Mouse (Mus musculus) G1E (cell line): ENCODE data around the gene Pip5k1c. TPM values are rescaled to one million over a fixed set of nuclear protein-coding genes. Genes with fewer than 3 reads are reported as not detected.

Experiments
- ATAC-seq: 2 replicates; pipeline ENCODE4 v1.8.0; 2016; ENCODE audit warnings: mild to moderate bottlenecking; ENCODE audit not compliant: insufficient number of reproducible peaks, poor library complexity, low FRiP score, severe bottlenecking; ENCODE audit errors: extremely low read depth
- DNase-seq: peaks from one replicate; pipeline ENCODE4 v3.0.0; 2012; ENCODE audit warnings: low spot score
- H3K27me3 ChIP-seq: 2 replicates; pipeline ENCODE4 v1.6.1; 2012; ENCODE audit warnings: mild to moderate bottlenecking, low read length, inconsistent platforms; ENCODE audit not compliant: insufficient read depth
- H3K36me3 ChIP-seq: replicated peaks from 2 replicates; pipeline ENCODE3; 2012; ENCODE audit warnings: mild to moderate bottlenecking, inconsistent platforms
- H3K4me1 ChIP-seq: 2 replicates; pipeline ENCODE4 v1.6.1; 2012; ENCODE audit warnings: low read depth, low read length, inconsistent platforms, mixed read lengths; ENCODE audit not compliant: insufficient read depth
- H3K4me3 ChIP-seq: 2 replicates; pipeline ENCODE4 v1.5.1; 2012; ENCODE audit warnings: low read depth, mild to moderate bottlenecking, inconsistent platforms, low read length, moderate library complexity, mixed read lengths
- H3K9me3 ChIP-seq: replicated peaks from 2 replicates; pipeline ENCODE4 v1.6.1; 2012; ENCODE audit warnings: inconsistent platforms
- CTCF ChIP-seq: IDR thresholded peaks from 2 replicates; pipeline ENCODE4 v1.5.1; 2012; ENCODE audit warnings: low read depth, low read length, inconsistent platforms, mixed read lengths
- GATA1 ChIP-seq: IDR thresholded peaks from 2 replicates; pipeline ENCODE4 v1.6.1; 2012; ENCODE audit warnings: borderline replicate concordance, low read length, inconsistent platforms, mixed read lengths
- GATA2 ChIP-seq: IDR thresholded peaks from 2 replicates; pipeline ENCODE4 v1.6.1; 2012; ENCODE audit warnings: low read depth, low read length, inconsistent platforms, borderline replicate concordance
- POLR2AphosphoS5 ChIP-seq: IDR thresholded peaks from 2 replicates; pipeline ENCODE4 v1.6.1; 2012; ENCODE audit warnings: low read depth, low read length, inconsistent platforms; ENCODE audit not compliant: insufficient replicate concordance
- TAL1 ChIP-seq: conservative IDR thresholded peaks from 2 replicates; pipeline ENCODE4 v1.6.1; 2012; ENCODE audit warnings: low read depth, low read length, inconsistent platforms, mixed read lengths
- polyA plus RNA-seq: library from polyadenylated mRNA; stranded (reverse); fragments of >175 nt; gene quantifications from 2 replicates; pipeline ENCODE4 v1.2.3, GENCODE M21; 2012
- total RNA-seq, 2 experiments: library from RNA; stranded (forward) in 1 of 2; stranded (reverse) in 1 of 2; fragments of 200-1000 nt in 1 of 2; fragments of >200 nt in 1 of 2; fragmentation: Nextera tagmentation in 1 of 2; gene quantifications; 2 replicates each; pipeline ENCODE4 v1.2.3; 2014 to 2017

The Pip5k1c gene
- total and polyA plus RNA-seq, 3 experiments = 58.8 to 266 (median 62.2) TPM

GRCm38 (mm10) chr10:81332277-81332676 is 39.5 kb downstream of the Pip5k1c start:
- H3K4me3 ChIP-seq = no peak overlapping the region
- DNase-seq (no peak), ATAC-seq (no peak)
- H3K27me3 ChIP-seq = peaks cover 44% of the 10 kb centered on the region
- H3K4me1 ChIP-seq = peaks cover 30% of the 10 kb centered on the region
- H3K9me3 ChIP-seq = no peaks in the 10 kb centered on the region
- TF ChIP-seq POLR2AphosphoS5 (no peak), GATA1 (no peak), TAL1 (no peak), GATA2 (no peak), CTCF (no peak)
- H3K36me3 ChIP-seq = peaks cover 28% of the 10 kb centered on the region

GRCm38 (mm10) chr10:81334324-81334723 is 41.6 kb downstream of the Pip5k1c start:
- Histone ChIP-seq H3K36me3 (peaks cover 9% of the 10 kb centered on the region), H3K4me1 (peaks cover 18% of the 10 kb centered on the region), H3K9me3 (0 out of 2 replicates have a peak, but pooled peaks cover 3% of the 10 kb centered on the region), H3K4me3 (no peak overlapping the region), H3K27me3 (peaks cover 52% of the 10 kb centered on the region)
- TF ChIP-seq CTCF = no peak
- no peak for TF ChIP-seq GATA2
- no peak for TF ChIP-seq TAL1
- ATAC-seq (no peak), DNase-seq (no peak)

GRCm38 (mm10) chr10:81335393-81336340 is 42.9 kb downstream of the Pip5k1c start:
- Histone ChIP-seq H3K4me1 (peaks cover 20% of the 10 kb centered on the region), H3K4me3 (no peak overlapping the region), H3K36me3 (no peaks in the 10 kb centered on the region), H3K9me3 (0 out of 2 replicates have a peak, but pooled peaks cover 3% of the 10 kb centered on the region), H3K27me3 (peaks cover 47% of the 10 kb centered on the region)
- ATAC-seq (no peak), DNase-seq (no peak)
- TF ChIP-seq TAL1 (no peak), GATA2 (no peak), GATA1 (no peak), POLR2AphosphoS5 (no peak), CTCF (no peak)

- H3K27me3 ChIP-seq = peaks cover 47% of the 10 kb centered on the region
- H3K4me1 ChIP-seq = peaks cover 28% of the 10 kb centered on the region
These were observed 43.8 kb downstream of the Pip5k1c start for GRCm38 (mm10) chr10:81336558-81336957.

GRCm38 (mm10) chr10:81340551-81341332 is 48.0 kb downstream of the Pip5k1c start:
- TF ChIP-seq GATA1 (no peak), POLR2AphosphoS5 (no peak), CTCF (no peak)
- DNase-seq (no peak), ATAC-seq (no peak)
- peaks cover 7% of the 10 kb centered on the region for H3K36me3 ChIP-seq
- H3K4me1 ChIP-seq = peaks cover 33% of the 10 kb centered on the region
- no peak overlapping the region for H3K4me3 ChIP-seq
- peaks cover 11% of the 10 kb centered on the region; the same call in 1 of the 2 replicates for H3K9me3 ChIP-seq
- H3K27me3 ChIP-seq = peaks cover 42% of the 10 kb centered on the region

More at GRCm38 (mm10) chr10:81336558-81336957, 43.8 kb downstream of the Pip5k1c start:
- ATAC-seq (no peak), DNase-seq (no peak)
- Histone ChIP-seq H3K9me3 (0 out of 2 replicates have a peak, but pooled peaks cover 3% of the 10 kb centered on the region), H3K36me3 (no peaks in the 10 kb centered on the region), H3K4me3 (no peak overlapping the region)
- TF ChIP-seq CTCF = no peak
- TF ChIP-seq TAL1 = no peak
- TF ChIP-seq GATA2 = no peak
- TF ChIP-seq POLR2AphosphoS5 = no peak
- no peak for TF ChIP-seq GATA1

GRCm38 (mm10) chr10:81341333-81341949 is 48.7 kb downstream of the Pip5k1c start:
- Histone ChIP-seq H3K36me3 (peaks cover 14% of the 10 kb centered on the region), H3K9me3 (peaks cover 11% of the 10 kb centered on the region; the same call in 1 of the 2 replicates), H3K4me3 (no peak overlapping the region), H3K27me3 (peaks cover 36% of the 10 kb centered on the region), H3K4me1 (peaks cover 31% of the 10 kb centered on the region)
- DNase-seq (peak; percentile 59), ATAC-seq (no peak)
- TF ChIP-seq GATA1 (no peak), POLR2AphosphoS5 (no peak), CTCF (peak; percentile 59; the same call in 1 of the 2 replicates), TAL1 (no peak), GATA2 (no peak)
